Mouse (Mus musculus) midbrain, embryonic 13.5 days (tissue): Measurements from ENCODE around the gene Olfr870. TPM values are rescaled to one million over a fixed set of nuclear protein-coding genes. Genes with fewer than 3 reads are reported as not detected.
"Not testable (repeated sequence)": the region's sequence is repeated elsewhere in the genome, so short reads cannot be mapped to it uniquely, and the experiment has no call there.

ENCODE experiments used
- ATAC-seq: fragments of 200-750 bp; cut with Nextera tagmentation; 2 replicates; pipeline ENCODE4 v1.8.0; 2017; ENCODE audit warnings: mild to moderate bottlenecking, moderate TSS enrichment, moderate library complexity
- H3K27ac ChIP-seq: fragments of 300-500 bp; sonication (generic); 2 replicates; pipeline ENCODE4 v1.5.1; 2015; ENCODE audit warnings: inconsistent platforms, mild to moderate bottlenecking, moderate library complexity
- H3K27me3 ChIP-seq: fragments of 300-500 bp; sonication (generic); 2 replicates; pipeline ENCODE4 v1.6.1; 2015; ENCODE audit warnings: mild to moderate bottlenecking, inconsistent platforms
- H3K36me3 ChIP-seq: fragments of 300-500 bp; sonication (generic); 2 replicates; pipeline ENCODE4 v1.6.1; 2015; ENCODE audit warnings: mild to moderate bottlenecking, inconsistent platforms
- H3K4me1 ChIP-seq: fragments of 300-500 bp; sonication (generic); replicated peaks from 2 replicates; pipeline ENCODE4 v1.6.1; 2015; ENCODE audit warnings: inconsistent platforms
- H3K4me2 ChIP-seq: fragments of 300-500 bp; sonication (generic); replicated peaks from 2 replicates; pipeline ENCODE4 v1.6.1; 2015; ENCODE audit warnings: moderate library complexity, mild to moderate bottlenecking, inconsistent platforms
- H3K4me3 ChIP-seq: fragments of 300-500 bp; sonication (generic); replicated peaks from 2 replicates; pipeline ENCODE4 v1.5.1; 2015; ENCODE audit warnings: mild to moderate bottlenecking, inconsistent platforms
- H3K9ac ChIP-seq: fragments of 300-500 bp; sonication (generic); replicated peaks from 2 replicates; pipeline ENCODE4 v1.6.1; 2015; ENCODE audit warnings: mild to moderate bottlenecking, inconsistent platforms
- H3K9me3 ChIP-seq: fragments of 300-500 bp; sonication (generic); 2 replicates; pipeline ENCODE4 v1.6.1; 2016; ENCODE audit warnings: mild to moderate bottlenecking, inconsistent platforms
- WGBS: fragments of 180-500 bp; shearing (Covaris S2); methylation state at CpG from one replicate; pipeline ENCODE4 v1.1.7; 2015; 5-methylcytosine and 5-hydroxymethylcytosine counted together
- polyA plus RNA-seq: library from polyadenylated mRNA; unstranded; fragments of >200 nt; fragmentation: Nextera tagmentation; extraction: Ambion mirVana; gene quantifications from 2 replicates; pipeline ENCODE4 v1.2.1, GENCODE M21; 2015

Olfr870 gene
- not detected in 2 replicates for polyA plus RNA-seq

DNA sequence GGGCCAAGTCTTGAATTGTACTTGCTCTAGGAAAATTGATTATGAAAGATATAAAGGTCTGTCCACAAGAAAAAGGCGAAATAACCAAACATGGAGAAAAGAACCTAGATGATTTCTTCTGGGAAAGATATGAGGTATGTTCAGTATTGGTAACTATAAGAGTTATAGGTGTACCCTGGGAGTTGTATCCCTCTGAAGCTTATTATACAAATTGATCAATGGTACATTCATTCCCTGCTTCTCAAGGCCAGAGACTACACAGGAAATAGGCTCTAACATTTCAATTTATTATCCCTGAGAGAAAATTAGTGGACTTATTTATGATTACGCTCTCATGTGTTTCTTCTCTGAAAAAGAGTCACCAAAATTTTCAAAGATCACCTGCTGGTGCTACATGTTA is at the start of gene Olfr870:
Gene Olfr870 (minus strand): TSS at position 101 of the 400 bp plus-strand sequence.
- Histone ChIP-seq H3K27me3 (no peaks in the 10 kb centered on the region), H3K9ac (no peak within 1 kb of the TSS), H3K36me3 (no peaks in the 10 kb centered on the region), H3K9me3 (peaks cover 14% of the 10 kb centered on the region), H3K4me2 (no peak within 1 kb of the TSS), H3K4me3 (no peak within 1 kb of the TSS), H3K27ac (no peak within 1 kb of the TSS), H3K4me1 (no peaks in the 10 kb centered on the region)
- 77% methylated on average over 2 of the region's 2 CpGs for WGBS
- ATAC-seq = no peak

DNA sequence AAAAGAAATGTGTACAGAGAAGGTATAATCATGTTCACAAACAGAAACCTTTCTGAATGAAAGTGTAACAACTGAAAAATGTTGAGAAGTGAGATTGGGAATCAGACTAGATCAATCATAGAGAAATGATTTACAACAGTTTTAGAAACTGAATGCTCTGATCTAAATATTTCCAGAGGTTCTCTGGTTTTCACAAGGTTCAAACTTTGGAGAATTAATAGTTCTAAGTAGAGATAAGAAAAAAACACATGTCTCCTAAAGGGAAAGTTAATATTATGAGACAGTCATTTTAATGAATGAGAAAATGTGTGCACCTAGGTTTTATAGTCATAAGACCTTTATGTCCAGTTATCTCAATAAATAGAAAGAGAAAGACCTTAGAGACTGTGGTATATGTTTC is 38.0 kb upstream of the Olfr870 start, which contains the start of gene Olfr871:
Gene Olfr871 (plus strand): TSS at position 301 of the 400 bp plus-strand sequence.
- no peak for ATAC-seq
- no peak within 1 kb of the TSS for H3K4me3 ChIP-seq
- no peak within 1 kb of the TSS for H3K27ac ChIP-seq

DNA sequence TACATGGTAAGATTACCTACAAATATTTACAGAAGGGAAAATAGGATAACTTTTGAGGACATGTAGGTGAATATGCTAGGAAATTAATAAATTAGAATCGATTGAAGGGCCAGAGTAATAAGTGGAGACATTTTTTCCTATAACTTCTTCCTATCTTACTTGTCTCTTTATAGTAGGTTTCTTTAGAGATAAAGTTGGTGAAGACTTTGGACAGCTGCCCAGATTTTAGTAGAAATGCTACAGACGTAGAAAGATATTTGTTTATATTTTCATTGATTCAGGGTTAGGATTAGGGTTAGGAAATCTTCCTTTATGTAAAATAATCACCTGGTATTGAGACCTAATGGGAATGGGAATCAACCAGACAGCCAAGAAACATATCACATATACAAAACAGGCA is 37.6 kb upstream of the Olfr870 start:
- Histone ChIP-seq H3K4me3 (no peak overlapping the region), H3K4me2 (no peak overlapping the region)

More for the DNA sequence above, 38.0 kb upstream of the Olfr870 start, which contains the start of gene Olfr871:
- H3K9ac ChIP-seq = no peak within 1 kb of the TSS
- no peaks in the 10 kb centered on the region for H3K36me3 ChIP-seq
- no peaks in the 10 kb centered on the region for H3K4me1 ChIP-seq
- no peak within 1 kb of the TSS for H3K4me2 ChIP-seq
- H3K9me3 ChIP-seq = peaks cover 4% of the 10 kb centered on the region
- H3K27me3 ChIP-seq = no peaks in the 10 kb centered on the region

DNA sequence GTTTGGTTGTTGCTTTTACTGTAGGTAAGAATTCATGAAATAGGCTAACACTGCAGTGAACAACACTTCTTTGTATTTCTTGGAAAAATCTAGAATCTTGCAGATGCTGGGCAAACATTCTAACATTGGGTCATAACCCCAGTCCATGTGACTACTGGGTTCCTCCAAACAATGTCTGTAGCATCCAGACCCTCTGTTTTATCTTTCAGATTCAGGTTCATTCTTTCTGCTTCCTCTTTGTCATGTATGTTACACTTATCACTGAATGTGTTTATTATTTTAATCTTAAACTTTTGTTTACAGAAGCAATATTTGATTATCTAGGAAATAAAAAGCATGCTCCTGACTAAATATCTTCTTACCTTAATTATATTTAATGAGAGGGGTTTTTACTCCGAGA is 37.0 kb upstream of the Olfr870 start:
- Histone ChIP-seq H3K9me3 (0 out of 2 replicates have a peak, but pooled peaks cover 2% of the 10 kb centered on the region), H3K9ac (no peak overlapping the region), H3K4me2 (no peak overlapping the region), H3K27ac (no peak overlapping the region), H3K4me3 (no peak overlapping the region), H3K36me3 (no peaks in the 10 kb centered on the region), H3K27me3 (no peaks in the 10 kb centered on the region), H3K4me1 (no peaks in the 10 kb centered on the region)
- ATAC-seq = no peak
- WGBS = 42% methylated on average over 1 of the region's 1 CpGs

More for the DNA sequence above, 37.6 kb upstream of the Olfr870 start:
- Histone ChIP-seq H3K27me3 (no peaks in the 10 kb centered on the region), H3K9ac (no peak overlapping the region), H3K4me1 (no peaks in the 10 kb centered on the region), H3K9me3 (0 out of 2 replicates have a peak, but pooled peaks cover 2% of the 10 kb centered on the region), H3K27ac (no peak overlapping the region), H3K36me3 (no peaks in the 10 kb centered on the region)
- 74% methylated on average over 2 of the region's 2 CpGs for WGBS
- ATAC-seq = no peak

DNA sequence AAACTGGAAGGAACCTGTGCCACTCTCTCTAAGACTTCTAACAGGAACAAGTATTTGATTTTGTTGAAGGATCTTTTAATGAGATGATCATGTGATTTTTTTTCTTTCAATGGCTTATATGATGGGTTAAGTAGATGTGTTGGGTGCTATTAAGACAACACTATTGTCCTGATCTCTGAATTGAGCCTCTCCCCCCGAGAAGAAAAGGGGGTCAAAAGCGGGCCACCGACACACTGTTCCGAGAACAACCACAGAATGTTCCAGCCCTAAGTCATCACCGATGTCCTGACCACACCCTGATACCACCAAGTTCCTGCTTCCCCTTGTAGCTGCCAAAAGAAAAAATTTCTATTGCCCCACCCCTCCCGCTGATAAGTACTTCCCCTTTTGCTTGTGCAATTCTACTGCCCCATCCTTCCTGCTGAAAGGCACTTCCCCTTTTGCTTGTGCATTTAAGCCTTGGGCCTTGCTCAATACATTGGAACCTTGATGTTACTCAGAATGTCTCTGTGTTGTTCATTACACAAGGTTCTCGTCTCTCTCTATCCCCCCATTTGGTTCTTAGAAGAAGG is 29.6 kb upstream of the Olfr870 start:
- H3K4me2 ChIP-seq, H3K27ac ChIP-seq, H3K4me3 ChIP-seq, H3K27me3 ChIP-seq, ATAC-seq, H3K36me3 ChIP-seq, H3K4me1 ChIP-seq, H3K9me3 ChIP-seq, H3K9ac ChIP-seq: not testable (repeated sequence)
- WGBS = 93% methylated on average over 7 of the region's 7 CpGs

DNA sequence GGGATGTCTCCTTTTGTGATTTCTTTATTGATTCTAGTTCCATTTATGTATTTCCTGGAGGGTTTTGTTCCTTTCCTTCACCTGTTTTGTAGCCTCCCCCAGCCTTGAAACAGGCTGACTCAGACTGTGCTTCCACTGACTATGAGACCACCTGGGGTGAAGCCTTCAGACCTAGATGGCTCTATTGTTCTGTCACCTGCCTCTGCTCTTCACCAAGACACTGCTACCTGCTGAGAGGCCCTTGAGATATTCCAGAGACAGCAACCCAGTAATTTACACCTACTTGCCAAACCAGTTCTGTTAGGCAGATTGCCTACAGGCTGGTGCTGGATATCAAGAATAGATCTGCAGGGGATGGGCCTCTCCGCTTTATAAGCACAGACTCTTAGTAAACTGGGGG is 28.3 kb upstream of the Olfr870 start:
- H3K36me3 ChIP-seq = no peaks in the 10 kb centered on the region
- H3K9me3 ChIP-seq = 0 out of 2 replicates have a peak, but pooled peaks cover 6% of the 10 kb centered on the region
- no peaks in the 10 kb centered on the region for H3K27me3 ChIP-seq
- no peak overlapping the region for H3K27ac ChIP-seq
- H3K4me3 ChIP-seq = no peak overlapping the region
- whole genome bisulfite sequencing = 80% methylated on average over 1 of the region's 1 CpGs
- no peak overlapping the region for H3K4me2 ChIP-seq
- no peak overlapping the region for H3K9ac ChIP-seq
- H3K4me1 ChIP-seq = no peaks in the 10 kb centered on the region
- no peak for ATAC-seq

DNA sequence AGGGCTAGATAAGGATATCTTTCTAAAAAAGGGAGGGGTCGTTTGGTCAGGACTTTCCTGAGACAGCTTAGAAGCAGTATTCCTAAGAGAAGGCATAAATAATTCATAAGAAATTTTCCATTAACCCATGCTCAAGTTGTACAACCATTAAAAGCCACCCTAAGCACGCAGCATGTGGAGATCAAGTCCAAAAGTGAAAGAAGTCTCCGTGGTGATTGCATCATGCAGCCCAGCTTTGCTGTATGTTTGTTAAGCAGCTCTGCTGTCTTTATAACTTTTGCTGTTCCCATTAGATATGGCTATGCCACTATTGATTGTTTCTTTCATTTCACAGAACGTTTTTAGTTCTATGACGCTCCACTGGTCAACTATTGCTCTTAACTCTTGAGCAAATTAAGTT is 5.6 kb upstream of the Olfr870 start:
- 73% methylated on average over 5 of the region's 5 CpGs for WGBS
- no peak overlapping the region for H3K27ac ChIP-seq
- peaks cover 35% of the 10 kb centered on the region; the same call in 1 of the 2 replicates for H3K9me3 ChIP-seq
- no peaks in the 10 kb centered on the region for H3K27me3 ChIP-seq
- H3K4me1 ChIP-seq = no peaks in the 10 kb centered on the region
- no peaks in the 10 kb centered on the region for H3K36me3 ChIP-seq
- no peak for ATAC-seq
- H3K4me2 ChIP-seq = no peak overlapping the region
- H3K9ac ChIP-seq = no peak overlapping the region
- no peak overlapping the region for H3K4me3 ChIP-seq

DNA sequence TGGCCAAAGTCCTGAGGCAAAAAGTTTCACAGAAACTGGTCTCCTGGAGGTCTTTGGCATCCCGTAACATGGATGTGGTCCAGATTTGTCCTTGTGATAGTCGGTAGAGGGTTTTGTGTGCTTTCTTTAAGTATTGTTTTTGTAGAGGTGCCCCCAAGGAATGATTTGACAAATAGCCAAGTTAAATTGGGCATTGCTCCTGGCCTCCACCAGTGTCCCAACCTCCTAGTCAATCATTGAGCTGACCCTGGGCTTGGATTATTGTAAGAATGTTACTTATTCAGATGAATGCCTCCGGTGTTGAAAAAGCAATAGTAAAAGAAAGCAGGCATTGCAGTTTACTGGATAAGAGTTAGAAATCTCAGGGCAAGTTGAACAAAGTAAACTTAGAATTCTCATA is 24.2 kb downstream of the Olfr870 start:
- H3K4me1 ChIP-seq = no peaks in the 10 kb centered on the region
- ATAC-seq = no peak
- no peak overlapping the region for H3K9ac ChIP-seq
- H3K4me3 ChIP-seq = no peak overlapping the region
- H3K27me3 ChIP-seq = no peaks in the 10 kb centered on the region
- no peaks in the 10 kb centered on the region for H3K36me3 ChIP-seq
- WGBS = 91% methylated on average over 3 of the region's 3 CpGs
- H3K9me3 ChIP-seq = peaks cover 48% of the 10 kb centered on the region
- no peak overlapping the region for H3K27ac ChIP-seq
- H3K4me2 ChIP-seq = no peak overlapping the region

DNA sequence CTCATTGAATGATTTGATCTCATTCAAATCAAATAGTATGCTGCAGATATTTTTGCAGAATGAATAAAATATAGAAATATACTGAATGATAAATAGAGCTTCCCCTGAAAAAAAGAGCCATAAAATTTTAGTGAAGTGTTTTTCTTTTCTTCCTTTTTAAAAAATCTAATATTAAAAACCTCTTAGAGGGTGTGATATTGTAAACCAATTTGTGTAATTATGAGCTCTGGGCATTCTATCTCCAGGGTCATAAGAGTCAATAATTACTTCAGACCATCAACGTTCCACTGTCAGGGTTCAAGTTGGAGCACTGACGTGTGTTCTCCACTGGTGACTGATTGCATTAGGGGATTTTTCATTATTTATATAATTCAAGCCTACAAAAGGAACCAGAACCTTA is 45.1 kb downstream of the Olfr870 start, which contains the start of gene Olfr869:
Gene Olfr869 (plus strand): TSS at position 301 of the 400 bp plus-strand sequence.
- H3K4me3 ChIP-seq = no peak within 1 kb of the TSS
- 85% methylated on average over 2 of the region's 2 CpGs for WGBS
- H3K9me3 ChIP-seq = peaks cover 7% of the 10 kb centered on the region; the same call in 1 of the 2 replicates
- H3K4me1 ChIP-seq = no peaks in the 10 kb centered on the region
- H3K27ac ChIP-seq = no peak within 1 kb of the TSS
- no peak for ATAC-seq
- no peak within 1 kb of the TSS for H3K9ac ChIP-seq
- no peaks in the 10 kb centered on the region for H3K36me3 ChIP-seq
- H3K4me2 ChIP-seq = no peak within 1 kb of the TSS
- no peaks in the 10 kb centered on the region for H3K27me3 ChIP-seq

Other genes starting within 250 kb of the Olfr870 start
- not detected in 2 replicates for gene Olfr866, start 146.0 kb downstream of the Olfr870 start, polyA plus RNA-seq
- gene Olfr867, start 116.5 kb downstream of the Olfr870 start, polyA plus RNA-seq = not detected in 2 replicates
- not detected in 2 replicates for gene Olfr868, start 75.4 kb downstream of the Olfr870 start, polyA plus RNA-seq
- gene Olfr869, start 45.0 kb downstream of the Olfr870 start, polyA plus RNA-seq = not detected in 2 replicates
- not detected in 2 replicates for gene Olfr871, start 38.1 kb upstream of the Olfr870 start, polyA plus RNA-seq
- gene Olfr872, start 63.1 kb upstream of the Olfr870 start, polyA plus RNA-seq = not detected in 2 replicates
- gene Olfr39, start 108.3 kb upstream of the Olfr870 start, polyA plus RNA-seq = not detected in 2 replicates
- gene Olfr873, start 124.5 kb upstream of the Olfr870 start, polyA plus RNA-seq = not detected in 2 replicates
- gene Olfr18, start 162.0 kb upstream of the Olfr870 start, polyA plus RNA-seq = 0.13 TPM in 1 of 2 replicates, not detected in the other
- 41.5 and 45.4 TPM in 2 replicates for gene Zfp560, start 211.1 kb upstream of the Olfr870 start, polyA plus RNA-seq